Mouse (Mus musculus) megakaryocyte-erythroid progenitor cell, adult 5-6 weeks (primary cell): ENCODE measurements around the gene Gucy1a1. TPM values are rescaled to one million over a fixed set of nuclear protein-coding genes. Genes with fewer than 3 reads are reported as not detected.

Experiments
- ATAC-seq: replicated peaks from 2 replicates; pipeline ENCODE4 v1.8.0; 2016; ENCODE audit warnings: mild to moderate bottlenecking, inconsistent platforms; ENCODE audit not compliant: severe bottlenecking, poor library complexity, low FRiP score, low TSS enrichment
- total RNA-seq, 2 experiments: library from RNA; stranded (forward) in 1 of 2; stranded (reverse) in 1 of 2; fragments of 200-1000, 215-1000 nt in 1 of 2; fragments of >200 nt in 1 of 2; fragmentation: Nextera tagmentation in 1 of 2; gene quantifications; 2 replicates each; pipeline ENCODE4 v1.2.3; 2014 to 2017

The Gucy1a1 gene
- total RNA-seq, 2 experiments from 2014 or later, result 1.2 TPM; not detected in 1

GRCm38 (mm10) chr3:82104229-82104628 lies 41.4 kb downstream of the Gucy1a1 start:
- no peak for ATAC-seq

DNA sequence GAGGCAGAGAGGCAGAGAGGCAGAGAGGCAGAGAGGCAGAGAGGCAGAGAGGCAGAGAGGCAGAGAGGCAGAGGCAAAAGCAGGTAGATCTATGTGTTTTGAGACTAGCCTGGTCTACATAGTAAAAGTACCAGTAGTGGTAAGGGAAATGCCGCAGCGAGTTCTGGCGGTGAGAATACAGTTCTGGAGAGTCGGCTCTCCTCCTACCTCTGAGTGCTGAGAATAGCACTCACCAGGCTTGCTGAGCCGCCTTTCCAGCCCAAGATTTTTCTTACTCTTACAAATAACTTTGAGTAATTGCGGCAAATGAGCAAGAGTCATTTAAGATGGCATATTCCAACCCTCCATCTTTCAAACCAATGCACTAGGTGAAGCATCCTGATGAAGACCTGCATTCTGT lies 46.5 kb downstream of the Gucy1a1 start:
- ATAC-seq, result no peak

GRCm38 (mm10) chr3:82096801-82097200 lies 48.8 kb downstream of the Gucy1a1 start:
- ATAC-seq, result no peak

DNA sequence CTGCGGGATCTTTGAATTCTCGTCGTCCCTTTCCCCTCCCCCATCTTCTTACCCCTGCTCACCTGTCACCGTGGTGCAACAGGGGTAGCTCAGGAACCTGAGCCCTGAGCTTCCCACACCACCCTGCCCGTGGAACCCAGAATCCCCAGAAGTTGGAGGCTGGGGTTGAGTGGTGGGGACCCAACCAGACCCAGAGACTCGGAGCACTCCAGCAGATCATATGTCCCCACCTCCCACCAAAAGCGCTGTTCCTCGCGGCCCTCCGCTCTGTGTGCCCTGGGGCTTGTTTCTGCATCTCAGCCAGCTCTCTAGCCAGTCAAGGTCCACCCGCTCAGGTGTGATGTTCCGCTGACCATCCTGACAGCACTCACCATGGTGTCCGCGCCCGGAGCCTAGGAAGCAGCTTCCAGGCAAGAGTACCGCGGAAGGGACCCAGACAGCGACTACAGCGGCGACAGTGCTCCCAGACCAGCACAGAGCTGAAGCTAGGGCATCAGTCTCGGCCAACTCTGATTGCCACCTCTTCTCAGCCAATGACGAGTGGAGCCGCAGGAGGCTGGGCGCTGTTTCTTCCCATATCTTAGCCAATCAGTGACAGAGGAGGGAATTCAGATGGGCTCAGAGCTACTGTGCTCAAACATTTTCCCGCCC lies 71.3 kb downstream of the Gucy1a1 start, which contains the start of gene Gucy1b1:
Gucy1b1 (minus strand) TSS at position 489 of the 651 bp plus-strand sequence.
- peak; percentile 87 for ATAC-seq

GRCm38 (mm10) chr3:82073741-82074181 lies 71.8 kb downstream of the Gucy1a1 start:
- ATAC-seq, result no peak

- no peak for ATAC-seq
Measured at GRCm38 (mm10) chr3:82067830-82068229, 77.8 kb downstream of the Gucy1a1 start.

DNA sequence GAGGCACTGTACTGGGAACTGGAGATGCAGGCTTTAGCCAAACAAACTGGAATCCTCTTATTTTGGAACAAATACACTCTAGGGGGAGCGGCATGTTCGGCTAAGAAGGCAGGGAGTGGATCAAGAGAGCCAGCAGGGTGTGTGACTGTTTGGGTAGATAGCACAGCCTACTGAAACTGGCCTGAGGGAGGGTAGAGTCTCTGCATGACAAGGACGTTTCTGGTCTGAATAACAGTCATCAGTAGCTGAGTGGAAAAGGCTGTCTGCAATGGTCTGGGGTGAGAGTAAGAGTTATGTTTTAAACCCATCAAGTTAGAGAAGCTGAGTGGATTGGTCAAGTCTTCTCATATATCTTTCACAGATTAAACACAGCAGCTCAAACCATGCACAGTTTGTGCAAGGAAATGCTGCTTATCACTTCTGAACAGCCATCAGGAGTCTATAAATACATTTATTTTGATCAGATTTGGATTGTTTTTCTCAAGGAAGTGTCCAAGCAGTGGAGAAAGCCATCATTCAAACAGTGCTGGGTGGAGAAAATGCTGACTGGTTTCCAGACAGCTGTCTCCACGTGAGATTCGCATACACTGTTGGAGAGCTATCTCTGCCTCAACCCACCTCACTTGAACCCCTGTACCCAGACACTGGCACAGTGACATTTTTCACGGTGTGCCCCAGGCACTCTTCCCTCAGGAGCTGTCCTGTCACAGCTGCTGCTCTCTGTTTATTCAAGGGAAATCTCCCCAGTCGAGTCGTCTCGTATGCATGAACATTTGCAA lies 84.0 kb downstream of the Gucy1a1 start:
- peak; percentile 80 for ATAC-seq

GRCm38 (mm10) chr3:82057201-82057600 lies 88.4 kb downstream of the Gucy1a1 start:
- ATAC-seq, result no peak

GRCm38 (mm10) chr3:82054283-82054974 lies 91.2 kb downstream of the Gucy1a1 start:
- ATAC-seq, result no peak

DNA sequence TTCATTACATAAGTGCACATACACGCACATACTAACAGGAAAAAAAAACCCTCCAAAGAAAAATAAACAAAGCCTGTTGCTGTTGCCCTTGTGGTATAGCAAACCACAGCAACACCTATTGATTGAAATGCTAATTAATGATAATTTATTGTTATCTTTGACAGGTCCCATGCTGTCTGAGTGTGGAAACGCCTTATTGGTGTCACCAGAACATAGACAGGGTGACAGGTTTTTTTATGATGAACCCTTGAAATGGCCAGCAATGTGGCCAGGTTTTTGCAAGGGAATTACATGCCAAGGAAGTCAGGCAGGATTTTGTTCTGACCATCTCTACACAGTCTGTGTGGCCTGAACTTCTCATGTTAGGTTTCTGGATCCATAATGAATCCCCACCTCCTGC lies 93.6 kb downstream of the Gucy1a1 start:
- ATAC-seq, result no peak

DNA sequence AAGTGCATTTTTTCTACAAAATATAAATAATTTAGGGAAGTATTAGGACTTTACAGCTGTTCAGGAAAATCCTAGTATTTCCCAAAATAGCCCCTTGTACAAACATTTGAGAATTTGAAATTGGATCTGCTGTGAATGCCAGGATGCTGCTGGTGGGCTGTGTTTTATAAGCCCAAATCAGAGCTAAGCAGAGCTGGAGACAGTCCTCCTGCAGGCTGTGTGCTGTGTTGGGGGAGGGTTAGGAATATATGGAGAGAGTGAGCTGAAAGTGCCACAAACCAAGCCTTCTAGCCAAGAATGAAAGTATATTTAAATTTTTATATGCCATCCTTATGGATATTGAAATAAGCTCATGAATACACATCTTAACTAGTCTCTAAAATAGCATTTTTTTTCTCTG lies 94.1 kb downstream of the Gucy1a1 start:
- ATAC-seq, result no peak

DNA sequence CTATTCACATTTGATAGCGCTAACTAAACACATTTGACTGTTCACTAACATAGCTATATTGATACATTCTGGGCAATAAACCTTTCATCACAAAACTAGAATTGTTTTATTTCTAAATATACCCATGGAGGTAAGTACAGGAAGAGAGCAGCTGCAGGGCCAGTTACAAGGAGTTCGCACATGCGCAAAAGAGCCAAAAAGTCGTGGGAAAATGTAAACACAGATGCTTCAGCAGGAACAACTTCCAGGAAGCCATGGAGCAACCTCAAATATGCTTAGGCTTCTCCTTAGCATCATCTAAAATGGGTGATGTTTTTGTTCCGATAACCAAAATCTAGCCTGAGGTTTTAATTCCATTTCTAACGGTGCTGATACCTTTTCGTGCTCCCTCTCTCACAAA lies 96.9 kb downstream of the Gucy1a1 start:
- ATAC-seq, result no peak

GRCm38 (mm10) chr3:82048078-82048477 lies 97.5 kb downstream of the Gucy1a1 start:
- ATAC-seq, result no peak

DNA sequence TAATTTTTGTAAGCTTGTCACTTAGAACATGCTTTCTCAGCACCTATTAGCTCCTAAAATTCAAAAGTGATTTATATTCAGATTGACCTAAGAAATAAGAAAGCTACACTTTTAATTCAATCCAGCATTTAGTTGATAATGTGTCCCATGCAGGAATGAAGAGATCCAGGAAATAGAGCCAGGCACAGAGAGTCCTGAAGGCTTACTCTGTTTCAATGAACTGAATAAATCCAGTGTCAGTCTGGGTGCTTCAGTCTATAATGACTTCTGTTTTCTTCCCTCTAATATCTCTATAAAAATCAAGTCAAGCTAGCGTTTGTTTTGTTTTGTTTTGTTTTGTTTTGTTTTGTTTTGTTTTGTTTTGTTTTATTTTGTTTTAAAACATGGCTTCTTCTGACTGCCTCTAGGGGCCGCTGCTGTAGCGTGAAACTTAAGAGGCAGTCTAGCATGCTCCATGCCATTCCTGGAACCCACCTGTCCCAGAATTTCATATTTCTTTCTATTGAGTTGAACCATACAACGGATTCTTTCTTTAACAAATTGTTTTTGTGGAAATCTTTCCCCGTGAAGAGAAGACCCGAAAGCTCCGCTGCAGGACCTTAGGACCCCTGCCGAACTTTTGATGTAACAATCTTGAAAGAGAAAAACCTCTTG lies 98.4 kb downstream of the Gucy1a1 start:
- ATAC-seq, result peak; percentile 63; the same call in 1 of the 2 replicates

DNA sequence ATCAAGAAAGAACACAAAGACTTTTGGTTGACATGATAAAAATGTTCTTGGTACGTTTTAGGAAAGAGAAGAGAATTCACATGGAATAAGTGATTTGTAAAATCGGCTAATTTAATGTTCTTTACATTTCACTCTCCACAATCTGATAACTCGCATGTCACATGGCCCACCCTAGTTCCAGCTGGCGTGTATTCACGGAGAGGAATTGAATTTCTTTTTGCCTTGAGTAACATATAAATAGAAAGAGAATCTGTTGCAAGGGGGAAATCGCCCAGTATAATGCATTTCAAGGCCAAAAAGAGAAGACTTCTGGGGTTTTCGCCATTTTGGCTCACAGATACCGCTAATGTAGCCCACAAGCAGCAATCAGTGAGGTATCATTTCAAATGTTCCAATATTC lies 99.5 kb downstream of the Gucy1a1 start:
- ATAC-seq, result no peak

DNA sequence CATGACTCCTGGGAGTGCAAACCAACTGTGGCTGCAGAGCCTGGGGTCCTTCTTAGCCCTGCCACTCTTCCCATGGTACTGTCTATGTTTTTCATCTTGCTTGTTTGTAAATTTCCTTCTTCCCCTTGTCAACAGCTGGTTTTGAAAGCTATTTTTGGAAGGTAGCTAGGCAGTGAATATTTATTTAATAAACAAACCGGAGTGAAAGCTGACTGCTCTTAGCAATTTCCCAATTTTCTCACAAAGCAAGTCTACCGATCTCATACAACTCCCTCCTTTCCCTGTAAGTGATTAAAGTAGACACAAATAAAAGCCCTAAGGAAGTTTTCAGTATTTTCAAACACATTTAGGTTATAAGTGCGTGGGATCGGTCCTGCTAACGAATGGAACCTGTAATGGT lies 100.7 kb downstream of the Gucy1a1 start:
- ATAC-seq, result no peak

DNA sequence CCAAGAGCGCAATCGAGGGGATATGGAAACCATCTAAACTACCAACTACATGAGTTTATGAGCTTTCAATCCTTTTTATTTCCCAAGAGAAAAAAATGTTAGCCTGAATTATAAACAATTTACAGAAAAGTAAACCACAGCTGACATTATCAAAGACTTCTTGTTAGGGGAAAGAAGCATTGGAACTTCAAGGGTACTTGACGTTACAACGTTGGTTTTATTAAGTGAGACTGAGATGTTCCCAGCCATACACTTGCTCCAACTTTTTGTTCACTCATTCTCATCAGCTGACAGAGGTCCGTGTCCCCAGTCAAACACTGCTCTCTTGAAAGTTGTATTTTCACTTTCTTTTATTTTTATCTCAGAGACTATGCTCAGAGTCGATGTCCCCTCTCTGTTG lies 101.9 kb downstream of the Gucy1a1 start:
- no peak for ATAC-seq
